Mouse (Mus musculus): ENCODE results near the gene Mt4.
A peak's percentile ranks its signal among the peaks of the same experiment; 100 is the strongest.

The Mt4 gene

GRCm38 (mm10) chr8:94178857-94179712, 42.1 kb downstream of the Mt4 start, which contains the start of gene Mt1:
Gene Mt1 (plus strand): TSS chr8:94179082.
- DNase-seq (ENCODE audit: low read depth, low spot score) = peak; percentile 59

- DNase-seq (ENCODE audit: low read depth, low spot score) = no peak
Measured at GRCm38 (mm10) chr8:94179713-94180560, 42.9 kb downstream of the Mt4 start.

- no peak for DNase-seq (ENCODE audit: low read depth, low spot score)
Measured at GRCm38 (mm10) chr8:94180561-94180908, 43.5 kb downstream of the Mt4 start.

- DNase-seq (ENCODE audit: low read depth, low spot score) = no peak
Measured at GRCm38 (mm10) chr8:94182055-94182929, 45.3 kb downstream of the Mt4 start.

- peak; percentile 33 for DNase-seq (ENCODE audit: low read depth, low spot score)
Measured at GRCm38 (mm10) chr8:94183117-94183516, 46.1 kb downstream of the Mt4 start.

- DNase-seq (ENCODE audit: low read depth, low spot score) = no peak
Measured at GRCm38 (mm10) chr8:94184357-94184843, 47.4 kb downstream of the Mt4 start.

- no peak for DNase-seq (ENCODE audit: low read depth, low spot score)
Measured at GRCm38 (mm10) chr8:94185791-94186190, 48.8 kb downstream of the Mt4 start.

GRCm38 (mm10) chr8:94186542-94186941, 49.5 kb downstream of the Mt4 start:
- peak; percentile 41 for DNase-seq (ENCODE audit: low read depth, low spot score)

GRCm38 (mm10) chr8:94187290-94188002, 50.4 kb downstream of the Mt4 start:
- no peak for DNase-seq (ENCODE audit: low read depth, low spot score)
